Mouse (Mus musculus): Measurements from ENCODE around the gene Il15ra. TPM values are rescaled to one million over a fixed set of nuclear protein-coding genes. Genes with fewer than 3 reads are reported as not detected.

The Il15ra gene
- polyA plus RNA-seq, 1 experiment from 2014 or later = 9.5 TPM

- H3K27ac ChIP-seq = no peak overlapping the region
- WGBS (ENCODE audit: missing documents) = 95% methylated on average over 5 of the region's 5 CpGs
- no peak overlapping the region for H3K4me3 ChIP-seq (ENCODE audit: inconsistent target)
- H3K79me2 ChIP-seq (ENCODE audit: inconsistent target) = no peaks in the 10 kb centered on the region
- peaks cover 66% of the 10 kb centered on the region for H3K36me3 ChIP-seq (ENCODE audit: inconsistent target)
Measured at GRCm38 (mm10) chr2:11727574-11727973, 22.5 kb downstream of the Il15ra start.

DNA sequence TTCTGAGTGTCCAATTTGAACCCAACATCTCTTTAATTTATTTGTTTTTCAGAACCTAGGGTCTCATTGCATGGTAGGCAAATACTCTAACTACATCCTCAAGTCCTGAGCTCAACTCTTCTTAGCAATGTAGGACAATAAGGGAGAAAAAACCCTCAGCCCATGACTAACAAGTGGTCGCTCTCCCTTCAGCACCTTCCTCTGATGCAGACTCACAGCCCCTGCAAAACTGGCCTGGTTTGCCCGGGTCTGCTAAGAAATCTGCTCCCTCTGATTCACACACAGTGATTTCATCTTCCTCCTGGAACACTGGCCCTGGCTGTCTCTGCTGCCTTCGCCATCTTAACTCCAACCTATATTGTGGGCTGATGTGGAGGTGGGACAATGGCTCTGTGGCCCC lies 24.0 kb downstream of the Il15ra start:
- H3K27ac ChIP-seq = no peak overlapping the region
- peaks cover 65% of the 10 kb centered on the region for H3K36me3 ChIP-seq (ENCODE audit: inconsistent target)
- 95% methylated on average over 3 of the region's 3 CpGs for WGBS (ENCODE audit: missing documents)
- no peak overlapping the region for H3K4me3 ChIP-seq (ENCODE audit: inconsistent target)
- H3K79me2 ChIP-seq (ENCODE audit: inconsistent target) = no peaks in the 10 kb centered on the region

GRCm38 (mm10) chr2:11732978-11733377 lies 27.9 kb downstream of the Il15ra start:
- 81% methylated on average over 5 of the region's 5 CpGs for WGBS (ENCODE audit: missing documents)
- H3K36me3 ChIP-seq (ENCODE audit: inconsistent target) = peaks cover 33% of the 10 kb centered on the region
- no peaks in the 10 kb centered on the region for H3K79me2 ChIP-seq (ENCODE audit: inconsistent target)
- H3K4me3 ChIP-seq (ENCODE audit: inconsistent target) = no peak overlapping the region
- H3K27ac ChIP-seq = no peak overlapping the region

DNA sequence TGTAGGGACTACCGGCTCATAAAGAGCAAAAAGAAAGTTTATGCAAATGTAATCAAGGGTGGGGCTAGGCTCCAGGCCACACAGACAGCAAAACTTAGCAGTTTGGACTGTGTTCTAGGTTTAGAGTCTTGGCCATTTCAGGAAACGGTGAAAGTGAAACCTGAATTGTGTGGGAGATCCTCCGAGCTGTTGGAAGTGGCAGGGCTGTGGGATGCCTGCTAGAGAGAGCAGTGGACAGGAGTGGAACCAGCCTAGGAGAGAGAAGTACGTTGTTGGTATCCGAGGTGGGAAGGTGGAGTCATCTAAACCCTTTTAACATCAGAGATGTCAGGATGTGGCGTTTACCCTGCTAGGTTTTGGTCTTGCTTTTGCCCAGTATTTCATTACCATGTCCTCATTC lies 30.8 kb downstream of the Il15ra start:
- Histone ChIP-seq H3K27ac (no peak overlapping the region), H3K4me3 (ENCODE audit: inconsistent target) (no peak overlapping the region), H3K79me2 (ENCODE audit: inconsistent target) (no peaks in the 10 kb centered on the region), H3K36me3 (ENCODE audit: inconsistent target) (peaks cover 14% of the 10 kb centered on the region; the same call in 1 of the 2 replicates)
- WGBS (ENCODE audit: missing documents) = 88% methylated on average over 6 of the region's 6 CpGs

DNA sequence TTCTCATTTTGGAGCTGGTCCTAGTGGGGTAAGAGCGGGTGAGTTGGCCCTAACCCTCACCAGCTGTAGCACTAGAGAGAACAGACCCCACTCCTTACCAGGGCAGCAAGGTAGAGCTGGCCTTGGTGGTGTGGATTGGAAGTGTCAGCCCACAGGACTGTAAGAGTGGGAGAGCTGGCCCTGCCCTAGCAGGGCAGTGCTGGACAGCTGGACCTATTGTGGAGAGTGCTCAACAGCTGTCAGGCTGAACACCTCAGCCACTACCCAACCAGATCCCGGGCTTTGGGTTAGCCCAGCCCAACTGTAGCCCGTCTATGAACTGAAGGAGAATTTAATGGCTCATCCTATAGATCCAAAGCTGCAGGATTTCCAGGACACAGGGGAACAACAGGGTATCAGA lies 33.7 kb downstream of the Il15ra start:
- WGBS (ENCODE audit: missing documents) = 100% methylated on average over 3 of the region's 3 CpGs
- no peak overlapping the region for H3K4me3 ChIP-seq (ENCODE audit: inconsistent target)
- H3K36me3 ChIP-seq (ENCODE audit: inconsistent target) = peaks cover 31% of the 10 kb centered on the region
- no peaks in the 10 kb centered on the region for H3K79me2 ChIP-seq (ENCODE audit: inconsistent target)
- peak overlapping the region; percentile 78; the same call in 1 of the 2 replicates for H3K27ac ChIP-seq

DNA sequence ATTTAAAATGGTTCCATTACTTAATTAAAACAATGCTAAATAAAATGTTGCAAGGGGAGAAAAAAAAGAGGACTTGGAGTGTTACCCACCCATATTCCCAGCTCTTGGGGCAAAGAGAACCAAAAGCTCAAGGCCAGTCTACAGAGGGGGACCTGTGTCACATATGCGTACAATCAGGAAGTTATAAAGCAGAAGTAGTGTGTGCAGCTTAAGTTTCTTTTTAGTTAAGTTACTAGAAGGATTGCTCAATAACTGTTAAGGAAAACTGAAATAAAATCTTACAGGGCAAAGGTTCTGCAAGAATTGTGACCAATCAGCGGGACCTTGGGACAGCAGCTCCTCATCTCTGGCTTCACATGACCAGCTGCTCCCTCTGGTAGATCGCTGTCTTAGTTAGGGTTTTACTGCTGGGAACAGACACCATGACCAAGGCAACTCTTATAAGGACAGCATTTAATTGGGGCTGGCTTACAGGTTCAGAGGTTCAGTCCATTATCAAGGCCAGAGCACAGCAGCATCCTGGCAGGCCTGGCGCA lies 34.5 kb downstream of the Il15ra start:
- Histone ChIP-seq H3K36me3 (ENCODE audit: inconsistent target) (peaks cover 35% of the 10 kb centered on the region), H3K79me2 (ENCODE audit: inconsistent target) (no peaks in the 10 kb centered on the region), H3K27ac (peak overlapping the region; percentile 78), H3K4me3 (ENCODE audit: inconsistent target) (no peak overlapping the region)
- WGBS (ENCODE audit: missing documents) = 20% methylated on average over 4 of the region's 4 CpGs

DNA sequence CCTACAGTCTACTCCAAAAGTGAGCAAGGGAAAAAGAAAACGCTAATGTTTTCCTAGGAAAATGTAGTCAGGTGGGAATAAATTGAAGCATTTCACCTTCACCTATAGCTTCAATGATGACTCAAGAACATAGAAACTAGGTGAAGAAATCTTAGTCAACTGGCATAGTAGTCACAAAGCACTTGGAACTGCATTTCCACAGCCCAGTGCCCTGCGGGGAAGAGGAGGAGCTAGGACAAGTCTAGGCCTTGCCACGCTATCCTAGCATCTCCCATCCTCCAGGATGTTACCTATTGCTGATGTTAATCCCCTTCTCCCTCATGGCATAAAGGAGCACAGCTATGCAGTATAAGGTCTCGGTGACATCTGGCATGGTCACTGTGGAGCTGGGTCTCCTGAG lies 57.5 kb downstream of the Il15ra start:
- Histone ChIP-seq H3K27ac (no peak overlapping the region), H3K4me3 (ENCODE audit: inconsistent target) (no peak overlapping the region), H3K79me2 (ENCODE audit: inconsistent target) (no peaks in the 10 kb centered on the region; the same call in 1 of the 2 replicates), H3K36me3 (ENCODE audit: inconsistent target) (peaks cover 71% of the 10 kb centered on the region)
- 96% methylated on average over 4 of the region's 4 CpGs for WGBS (ENCODE audit: missing documents)

GRCm38 (mm10) chr2:11765694-11766093 lies 60.6 kb downstream of the Il15ra start:
- WGBS (ENCODE audit: missing documents) = 91% methylated on average over 3 of the region's 4 CpGs
- Histone ChIP-seq H3K27ac (no peak overlapping the region), H3K79me2 (ENCODE audit: inconsistent target) (peaks cover 17% of the 10 kb centered on the region; the same call in 1 of the 2 replicates), H3K36me3 (ENCODE audit: inconsistent target) (peaks cover 48% of the 10 kb centered on the region), H3K4me3 (ENCODE audit: inconsistent target) (no peak overlapping the region)

GRCm38 (mm10) chr2:11766485-11767160 lies 61.5 kb downstream of the Il15ra start:
- 27% methylated on average over 5 of the region's 5 CpGs for WGBS (ENCODE audit: missing documents)
- Histone ChIP-seq H3K27ac (no peak overlapping the region), H3K79me2 (ENCODE audit: inconsistent target) (peaks cover 25% of the 10 kb centered on the region; the same call in 1 of the 2 replicates), H3K36me3 (ENCODE audit: inconsistent target) (peaks cover 39% of the 10 kb centered on the region), H3K4me3 (ENCODE audit: inconsistent target) (no peak overlapping the region)

GRCm38 (mm10) chr2:11767161-11767545 lies 62.1 kb downstream of the Il15ra start:
- H3K79me2 ChIP-seq (ENCODE audit: inconsistent target) = peaks cover 25% of the 10 kb centered on the region; the same call in 1 of the 2 replicates
- H3K27ac ChIP-seq = no peak overlapping the region
- WGBS (ENCODE audit: missing documents) = 87% methylated on average over 10 of the region's 10 CpGs
- H3K36me3 ChIP-seq (ENCODE audit: inconsistent target) = peaks cover 34% of the 10 kb centered on the region
- H3K4me3 ChIP-seq (ENCODE audit: inconsistent target) = no peak overlapping the region

DNA sequence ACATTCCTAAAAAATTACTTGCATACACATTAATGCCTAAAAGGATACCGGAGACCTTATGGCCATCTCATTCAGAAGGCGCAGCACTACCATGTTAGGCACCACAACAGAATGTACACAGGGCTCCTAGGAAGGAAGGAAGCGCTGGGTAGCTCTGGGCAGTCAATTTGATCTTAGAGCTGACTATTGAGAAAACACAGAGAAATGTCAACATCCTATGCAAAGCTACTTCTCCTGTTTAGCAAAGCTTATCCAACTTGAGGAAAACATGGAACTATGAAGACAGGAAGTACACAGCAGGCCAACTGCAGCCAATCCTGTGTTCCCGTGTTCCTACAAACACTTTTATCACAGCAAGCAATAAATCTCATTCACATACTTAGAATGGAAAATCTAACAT lies 66.6 kb downstream of the Il15ra start:
- Histone ChIP-seq H3K27ac (no peak overlapping the region), H3K36me3 (ENCODE audit: inconsistent target) (peaks cover 9% of the 10 kb centered on the region; the same call in 1 of the 2 replicates), H3K79me2 (ENCODE audit: inconsistent target) (peaks cover 70% of the 10 kb centered on the region), H3K4me3 (ENCODE audit: inconsistent target) (no peak overlapping the region)
- WGBS (ENCODE audit: missing documents) = 84% methylated on average over 4 of the region's 4 CpGs

- H3K36me3 ChIP-seq (ENCODE audit: inconsistent target) = peaks cover 9% of the 10 kb centered on the region; the same call in 1 of the 2 replicates
- no peak overlapping the region for H3K27ac ChIP-seq
- H3K4me3 ChIP-seq (ENCODE audit: inconsistent target) = no peak overlapping the region
- peaks cover 75% of the 10 kb centered on the region for H3K79me2 ChIP-seq (ENCODE audit: inconsistent target)
- WGBS (ENCODE audit: missing documents) = 73% methylated on average over 4 of the region's 4 CpGs
Measured at GRCm38 (mm10) chr2:11772401-11772800, 67.3 kb downstream of the Il15ra start.

GRCm38 (mm10) chr2:11774426-11774825 lies 69.3 kb downstream of the Il15ra start:
- Histone ChIP-seq H3K36me3 (ENCODE audit: inconsistent target) (0 out of 2 replicates have a peak, but pooled peaks cover under 1% of the 10 kb centered on the region), H3K27ac (no peak overlapping the region), H3K79me2 (ENCODE audit: inconsistent target) (peaks cover 81% of the 10 kb centered on the region), H3K4me3 (ENCODE audit: inconsistent target) (no peak overlapping the region)
- 92% methylated on average over 10 of the region's 10 CpGs for WGBS (ENCODE audit: missing documents)

- no peak overlapping the region for H3K4me3 ChIP-seq (ENCODE audit: inconsistent target)
- H3K79me2 ChIP-seq (ENCODE audit: inconsistent target) = peaks cover 81% of the 10 kb centered on the region
- H3K27ac ChIP-seq = no peak overlapping the region
- 94% methylated on average over 5 of the region's 5 CpGs for WGBS (ENCODE audit: missing documents)
- no peaks in the 10 kb centered on the region for H3K36me3 ChIP-seq (ENCODE audit: inconsistent target)
Measured at GRCm38 (mm10) chr2:11775121-11775520, 70.0 kb downstream of the Il15ra start.

DNA sequence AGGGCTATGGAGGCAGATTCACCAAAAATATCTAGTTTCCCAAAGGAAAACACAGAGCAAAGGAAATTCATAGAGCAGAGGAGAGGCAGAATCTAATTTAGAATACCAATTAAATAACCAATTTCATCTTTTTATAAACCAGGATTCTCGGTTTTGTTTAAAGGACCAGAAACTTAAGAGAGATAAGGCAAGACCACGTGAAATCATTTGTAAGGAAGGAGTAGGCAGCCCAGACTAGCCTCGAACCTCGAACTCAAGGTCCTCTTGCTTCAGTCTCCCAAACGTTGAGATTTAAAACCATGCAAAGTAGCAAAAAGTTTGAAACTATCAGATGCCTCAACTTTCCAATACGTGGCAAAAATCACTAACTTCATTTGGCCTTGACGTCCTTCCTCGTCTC lies 71.3 kb downstream of the Il15ra start:
- Histone ChIP-seq H3K4me3 (ENCODE audit: inconsistent target) (peak overlapping the region; percentile 92), H3K36me3 (ENCODE audit: inconsistent target) (peaks cover 11% of the 10 kb centered on the region), H3K79me2 (ENCODE audit: inconsistent target) (peaks cover 77% of the 10 kb centered on the region), H3K27ac (peak overlapping the region; percentile 57)
- 44% methylated on average over 8 of the region's 8 CpGs for WGBS (ENCODE audit: missing documents)
